Mouse (Mus musculus) kidney, adult 2 months (tissue): ENCODE data around the gene Cnnm2. TPM values are rescaled to one million over a fixed set of nuclear protein-coding genes. Genes with fewer than 3 reads are reported as not detected.
"Not testable (repeated sequence)": the region's sequence is repeated elsewhere in the genome, so short reads cannot be mapped to it uniquely, and the experiment has no call there.

ENCODE experiments used
- DNase-seq: peaks from one replicate; pipeline ENCODE4 v3.0.0; 2021
- H3K27ac ChIP-seq: fragments of 200-500 bp; 2 replicates; pipeline ENCODE4 v1.5.1; 2012; ENCODE audit warnings: low read depth, low read length, control low read depth, inconsistent platforms; ENCODE audit not compliant: insufficient read depth
- H3K27me3 ChIP-seq: fragments of 200-500 bp; replicated peaks from 2 replicates; pipeline ENCODE4 v1.6.1; 2012; ENCODE audit warnings: mild to moderate bottlenecking, moderate library complexity, low read length, inconsistent platforms; ENCODE audit not compliant: control insufficient read depth, insufficient read depth
- H3K36me3 ChIP-seq: fragments of 200-500 bp; 2 replicates; pipeline ENCODE4 v1.6.1; 2012; ENCODE audit warnings: mild to moderate bottlenecking, moderate library complexity, low read length, inconsistent platforms; ENCODE audit not compliant: control insufficient read depth, insufficient read depth
- H3K4me1 ChIP-seq: fragments of 200-500 bp; 2 replicates; pipeline ENCODE4 v1.6.1; 2011; ENCODE audit warnings: low read length; ENCODE audit not compliant: control insufficient read depth, insufficient read depth
- H3K4me3 ChIP-seq: fragments of 200-500 bp; 2 replicates; pipeline ENCODE4 v1.5.1; 2011; ENCODE audit warnings: mild to moderate bottlenecking, low read depth, low read length, control low read depth; ENCODE audit not compliant: insufficient read depth
- CTCF ChIP-seq: fragments of 200-500 bp; conservative IDR thresholded peaks from 2 replicates; pipeline ENCODE4 v1.5.1; 2011; ENCODE audit warnings: low read depth, mild to moderate bottlenecking, control low read depth, low read length, moderate library complexity, mixed read lengths; ENCODE audit not compliant: insufficient read depth, insufficient read length
- POLR2A ChIP-seq: fragments of 200-500 bp; IDR thresholded peaks from one replicate; pipeline ENCODE4 v1.6.1; 2011; ENCODE audit warnings: low read depth, low read length, control low read depth
- WGBS: fragments of 180-500 bp; shearing (Covaris S2); methylation state at CpG from one replicate; pipeline ENCODE4 v1.1.7; 2018; 5-methylcytosine and 5-hydroxymethylcytosine counted together
- polyA plus RNA-seq: library from polyadenylated mRNA; depleted of rRNA; stranded (reverse); fragments of >200 nt; gene quantifications from 2 replicates; pipeline ENCODE4 v1.2.3, GENCODE M21; 2012

The Cnnm2 gene
- polyA plus RNA-seq, 1 experiment = 26.4 TPM

GRCm38 (mm10) chr19:46740341-46741008, 20.9 kb upstream of the Cnnm2 start:
- H3K27ac ChIP-seq = no peak overlapping the region
- no peaks in the 10 kb centered on the region; the same call in 1 of the 2 replicates for H3K36me3 ChIP-seq
- no peak overlapping the region for H3K4me3 ChIP-seq
- H3K27me3 ChIP-seq = no peaks in the 10 kb centered on the region
- WGBS = 56% methylated on average over 7 of the region's 7 CpGs
- TF ChIP-seq POLR2A = no peak
- peak; percentile 46 for TF ChIP-seq CTCF
- H3K4me1 ChIP-seq = no peaks in the 10 kb centered on the region
- peak; percentile 75 for DNase-seq

- no peak for TF ChIP-seq POLR2A
- TF ChIP-seq CTCF = peak; percentile 29; the same call in 1 of the 2 replicates
- H3K4me1 ChIP-seq = no peaks in the 10 kb centered on the region
- no peak overlapping the region for H3K27ac ChIP-seq
- H3K36me3 ChIP-seq = no peaks in the 10 kb centered on the region; the same call in 1 of the 2 replicates
- DNase-seq = no peak
- 70% methylated on average over 6 of the region's 6 CpGs for WGBS
- H3K27me3 ChIP-seq = no peaks in the 10 kb centered on the region
- no peak overlapping the region for H3K4me3 ChIP-seq
Observed at GRCm38 (mm10) chr19:46741574-46741973, 19.8 kb upstream of the Cnnm2 start.

DNA sequence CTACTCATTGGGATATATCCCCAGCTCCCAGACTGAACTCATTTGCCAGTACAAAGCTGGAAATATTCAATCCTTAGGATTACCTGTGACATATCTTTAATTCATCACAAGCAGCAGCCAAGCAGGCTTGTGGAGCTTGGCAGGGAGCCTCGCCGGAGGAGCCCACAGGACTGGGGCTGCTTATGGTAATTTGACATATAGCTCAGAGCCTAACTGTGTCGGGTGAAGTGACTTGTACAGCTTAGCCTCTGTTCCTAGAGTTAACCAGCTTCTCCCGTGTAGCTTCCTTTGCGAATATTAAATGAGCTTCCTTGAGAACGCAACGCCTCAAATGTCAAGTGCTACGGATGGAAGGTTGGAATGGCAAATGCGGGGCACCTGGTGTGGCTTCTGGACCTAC, 16.7 kb upstream of the Cnnm2 start:
- WGBS = 63% methylated on average over 9 of the region's 9 CpGs
- no peaks in the 10 kb centered on the region for H3K4me1 ChIP-seq
- TF ChIP-seq CTCF = no peak
- TF ChIP-seq POLR2A = no peak

GRCm38 (mm10) chr19:46747799-46748198, 13.6 kb upstream of the Cnnm2 start:
- no peak for TF ChIP-seq CTCF
- no peak for TF ChIP-seq POLR2A
- no peak for DNase-seq
- Histone ChIP-seq H3K27me3 (no peaks in the 10 kb centered on the region), H3K36me3 (no peaks in the 10 kb centered on the region), H3K4me1 (no peaks in the 10 kb centered on the region), H3K4me3 (no peak overlapping the region), H3K27ac (no peak overlapping the region)
- WGBS = 83% methylated on average over 3 of the region's 3 CpGs

More for the DNA sequence above, 16.7 kb upstream of the Cnnm2 start:
- Histone ChIP-seq H3K27ac (no peak overlapping the region), H3K36me3 (no peaks in the 10 kb centered on the region; the same call in 1 of the 2 replicates), H3K27me3 (no peaks in the 10 kb centered on the region), H3K4me3 (no peak overlapping the region)
- no peak for DNase-seq

- DNase-seq = no peak
- 87% methylated on average over 5 of the region's 5 CpGs for WGBS
- Histone ChIP-seq H3K27me3 (no peaks in the 10 kb centered on the region), H3K4me3 (no peak overlapping the region), H3K4me1 (no peaks in the 10 kb centered on the region), H3K27ac (no peak overlapping the region), H3K36me3 (no peaks in the 10 kb centered on the region)
- TF ChIP-seq CTCF (no peak), POLR2A (no peak)
Observed at GRCm38 (mm10) chr19:46752235-46752634, 9.2 kb upstream of the Cnnm2 start.

GRCm38 (mm10) chr19:46755066-46755465, 6.3 kb upstream of the Cnnm2 start:
- Histone ChIP-seq H3K27ac (no peak overlapping the region), H3K4me1 (no peaks in the 10 kb centered on the region), H3K27me3 (no peaks in the 10 kb centered on the region), H3K4me3 (no peak overlapping the region), H3K36me3 (no peaks in the 10 kb centered on the region)
- peak; percentile 68 for DNase-seq
- TF ChIP-seq CTCF (peak; percentile 71), POLR2A (no peak)
- WGBS = 43% methylated on average over 9 of the region's 9 CpGs

GRCm38 (mm10) chr19:46756221-46756620, 5.2 kb upstream of the Cnnm2 start:
- H3K36me3 ChIP-seq = no peaks in the 10 kb centered on the region
- no peak overlapping the region for H3K27ac ChIP-seq
- H3K27me3 ChIP-seq = no peaks in the 10 kb centered on the region
- 54% methylated on average over 4 of the region's 4 CpGs for WGBS
- H3K4me3 ChIP-seq = no peak overlapping the region
- no peak for TF ChIP-seq CTCF
- TF ChIP-seq POLR2A = no peak
- H3K4me1 ChIP-seq = no peaks in the 10 kb centered on the region
- DNase-seq = peak; percentile 47

- no peak for DNase-seq
- WGBS = 57% methylated on average over 8 of the region's 8 CpGs
- no peak overlapping the region for H3K4me3 ChIP-seq
- no peak for TF ChIP-seq CTCF
- TF ChIP-seq POLR2A = no peak
- no peaks in the 10 kb centered on the region for H3K27me3 ChIP-seq
- H3K27ac ChIP-seq = no peak overlapping the region
- peaks cover 9% of the 10 kb centered on the region; the same call in 1 of the 2 replicates for H3K4me1 ChIP-seq
- H3K36me3 ChIP-seq = no peaks in the 10 kb centered on the region
Observed at GRCm38 (mm10) chr19:46759096-46759495, 2.3 kb upstream of the Cnnm2 start.

DNA sequence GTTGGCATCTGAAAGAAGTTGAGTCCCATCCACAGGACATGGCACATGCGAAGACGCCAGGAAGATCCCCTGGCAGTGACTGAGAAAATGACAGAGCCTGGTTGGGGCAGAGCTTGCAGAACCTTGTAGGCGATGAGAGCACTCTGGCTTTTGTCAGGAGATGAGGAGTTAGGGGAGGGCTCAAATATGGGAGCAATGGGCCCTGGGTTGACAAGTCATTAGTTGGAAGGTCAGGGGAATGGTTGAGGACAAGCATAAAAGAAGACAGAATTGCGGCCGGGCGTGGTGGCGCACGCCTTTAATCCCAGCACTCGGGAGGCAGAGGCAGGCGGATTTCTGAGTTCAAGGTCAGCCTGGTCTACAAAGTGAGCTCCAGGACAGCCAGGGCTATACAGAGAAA, 1.5 kb upstream of the Cnnm2 start:
- not testable (repeated sequence) for DNase-seq, H3K4me3 ChIP-seq, H3K27ac ChIP-seq, H3K36me3 ChIP-seq, H3K27me3 ChIP-seq
- H3K4me1 ChIP-seq = peaks cover 17% of the 10 kb centered on the region; the same call in 1 of the 2 replicates
- WGBS = 92% methylated on average over 10 of the region's 10 CpGs
